Mouse (Mus musculus) testis, adult 2 months (tissue): ENCODE data around the gene Tmod2.

Experiments
- CTCF ChIP-seq: fragments of 200-500 bp; IDR thresholded peaks from 2 replicates; pipeline ENCODE4 v1.5.1; 2012; ENCODE audit warnings: low read depth, mild to moderate bottlenecking, inconsistent platforms, low read length, moderate library complexity; ENCODE audit not compliant: control insufficient read depth, insufficient read depth, insufficient replicate concordance
- POLR2A ChIP-seq: fragments of 200-500 bp; IDR thresholded peaks from 2 replicates; pipeline ENCODE4 v1.6.1; 2012; ENCODE audit warnings: low read depth, mild to moderate bottlenecking, inconsistent platforms, low read length, moderate library complexity; ENCODE audit not compliant: control insufficient read depth

DNA sequence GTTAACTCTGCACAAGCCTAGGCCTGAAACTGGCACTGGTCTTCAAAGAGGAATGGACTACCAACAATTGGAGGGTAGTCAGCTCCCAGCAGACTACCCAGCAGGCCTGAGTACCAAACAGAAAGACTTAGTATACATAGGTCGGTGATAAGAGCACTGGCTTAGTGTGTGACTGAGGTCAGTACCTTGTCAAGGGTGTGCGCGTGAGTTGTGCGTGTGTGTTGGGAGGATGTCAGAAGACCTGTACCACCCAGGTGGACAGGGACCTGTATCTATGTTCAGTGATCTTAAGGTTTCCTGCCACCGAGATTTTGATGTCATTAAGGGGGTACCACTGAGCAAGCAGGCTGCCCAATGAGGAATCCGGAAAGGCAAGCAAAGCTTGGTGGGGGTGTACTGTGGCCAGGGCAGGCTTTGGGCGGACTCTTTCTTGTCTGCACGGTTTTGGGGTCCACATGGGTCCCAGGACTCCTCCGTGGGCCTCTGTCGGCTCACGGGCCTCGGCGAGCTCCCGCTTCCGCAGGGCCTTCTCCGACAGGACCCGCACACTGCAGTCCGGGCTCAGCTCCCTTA lies 13.9 kb upstream of the Tmod2 start:
- TF ChIP-seq CTCF (no peak), POLR2A (no peak)
